Mouse (Mus musculus) heart, embryonic 16.5 days (tissue): ENCODE measurements around the gene Tmem201. TPM values are rescaled to one million over a fixed set of nuclear protein-coding genes. Genes with fewer than 3 reads are reported as not detected.
"Not testable (repeated sequence)": the region's sequence is repeated elsewhere in the genome, so short reads cannot be mapped to it uniquely, and the experiment has no call there.

Experiments
- ATAC-seq: fragments of 200-750 bp; cut with Nextera tagmentation; replicated peaks from 2 replicates; pipeline ENCODE4 v1.8.0; 2017; ENCODE audit warnings: moderate number of reproducible peaks; ENCODE audit not compliant: insufficient read depth, low FRiP score; ENCODE audit errors: extremely low read depth
- H3K27ac ChIP-seq: fragments of 300-500 bp; sonication (generic); 2 replicates; pipeline ENCODE4 v1.5.1; 2014; ENCODE audit warnings: mild to moderate bottlenecking, low read length, control low read depth, moderate library complexity
- H3K27me3 ChIP-seq: fragments of 300-500 bp; sonication (generic); 2 replicates; pipeline ENCODE4 v1.6.1; 2014; ENCODE audit warnings: low read length, mixed read lengths; ENCODE audit not compliant: control insufficient read depth, insufficient read depth
- H3K36me3 ChIP-seq: fragments of 300-500 bp; sonication (generic); 2 replicates; pipeline ENCODE4 v1.6.1; 2014; ENCODE audit not compliant: control insufficient read depth, insufficient read depth
- H3K4me1 ChIP-seq: fragments of 300-500 bp; sonication (generic); 2 replicates; pipeline ENCODE4 v1.6.1; 2014; ENCODE audit warnings: low read length, mixed read lengths; ENCODE audit not compliant: control insufficient read depth, insufficient read depth
- H3K4me2 ChIP-seq: fragments of 300-500 bp; sonication (generic); 2 replicates; pipeline ENCODE4 v1.6.1; 2014; ENCODE audit warnings: low read depth, mild to moderate bottlenecking, control low read depth, low read length
- H3K4me3 ChIP-seq: fragments of 300-500 bp; sonication (generic); 2 replicates; pipeline ENCODE4 v1.5.1; 2014; ENCODE audit warnings: mild to moderate bottlenecking, control low read depth, low read length
- H3K9ac ChIP-seq: fragments of 300-500 bp; sonication (generic); 2 replicates; pipeline ENCODE4 v1.6.1; 2014; ENCODE audit warnings: low read length, control low read depth
- H3K9me3 ChIP-seq: fragments of 300-500 bp; sonication (generic); replicated peaks from 2 replicates; pipeline ENCODE4 v1.6.1; 2016; ENCODE audit warnings: low read length; ENCODE audit not compliant: control insufficient read depth
- WGBS: fragments of 180-500 bp; shearing (Covaris S2); extraction: QIAGEN DNeasy Blood & Tissue Kit; methylation state at CpG from one replicate; pipeline ENCODE4 v1.1.7; 2014; 5-methylcytosine and 5-hydroxymethylcytosine counted together
- polyA plus RNA-seq: library from polyadenylated mRNA; unstranded; fragments of >200 nt; fragmentation: Nextera tagmentation; extraction: Ambion mirVana; gene quantifications from 2 replicates; pipeline ENCODE4 v1.2.1, GENCODE M21; 2015

The Tmem201 gene
- polyA plus RNA-seq, 1 experiment from 2014 or later = 46.4 TPM

- Histone ChIP-seq H3K9me3 (no peaks in the 10 kb centered on the region), H3K36me3 (no peaks in the 10 kb centered on the region), H3K9ac (no peak overlapping the region), H3K4me1 (no peaks in the 10 kb centered on the region), H3K27me3 (no peaks in the 10 kb centered on the region), H3K4me2 (no peak overlapping the region), H3K4me3 (no peak overlapping the region), H3K27ac (no peak overlapping the region)
- ATAC-seq = no peak
- 80% methylated on average over 3 of the region's 3 CpGs for WGBS
Measured at GRCm38 (mm10) chr4:149752836-149753235, 15.0 kb upstream of the Tmem201 start.

- Histone ChIP-seq H3K9me3 (no peaks in the 10 kb centered on the region), H3K4me1 (no peaks in the 10 kb centered on the region), H3K4me3 (no peak overlapping the region), H3K27me3 (no peaks in the 10 kb centered on the region), H3K27ac (no peak overlapping the region), H3K9ac (no peak overlapping the region), H3K4me2 (no peak overlapping the region), H3K36me3 (no peaks in the 10 kb centered on the region)
- 37% methylated on average over 17 of the region's 17 CpGs for WGBS
- ATAC-seq = no peak
Measured at GRCm38 (mm10) chr4:149752124-149752799, 14.4 kb upstream of the Tmem201 start.

DNA sequence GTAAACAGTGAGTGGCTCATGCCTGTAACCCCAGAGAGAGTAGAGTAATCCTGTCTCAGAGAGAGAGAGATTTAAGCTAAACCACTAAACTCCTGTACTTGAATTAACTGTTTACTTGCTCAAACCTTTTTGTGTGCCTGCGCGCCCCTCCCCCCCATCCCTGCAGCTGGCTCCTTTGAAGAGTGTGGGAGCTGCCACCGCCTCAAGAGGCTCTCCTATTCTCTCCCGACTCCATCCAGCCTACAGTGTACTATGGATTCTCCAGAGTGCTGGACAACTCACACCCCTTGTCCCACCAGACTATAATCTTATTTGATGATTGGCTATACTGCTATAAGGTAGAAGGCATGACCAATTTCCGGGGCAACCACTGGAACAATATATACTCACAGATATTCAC lies 12.8 kb upstream of the Tmem201 start:
- Histone ChIP-seq H3K36me3 (no peaks in the 10 kb centered on the region), H3K27ac (no peak overlapping the region), H3K9me3 (no peaks in the 10 kb centered on the region), H3K9ac (no peak overlapping the region), H3K4me3 (no peak overlapping the region), H3K27me3 (no peaks in the 10 kb centered on the region), H3K4me2 (no peak overlapping the region), H3K4me1 (no peaks in the 10 kb centered on the region)
- WGBS = 46% methylated on average over 5 of the region's 5 CpGs
- ATAC-seq = no peak

DNA sequence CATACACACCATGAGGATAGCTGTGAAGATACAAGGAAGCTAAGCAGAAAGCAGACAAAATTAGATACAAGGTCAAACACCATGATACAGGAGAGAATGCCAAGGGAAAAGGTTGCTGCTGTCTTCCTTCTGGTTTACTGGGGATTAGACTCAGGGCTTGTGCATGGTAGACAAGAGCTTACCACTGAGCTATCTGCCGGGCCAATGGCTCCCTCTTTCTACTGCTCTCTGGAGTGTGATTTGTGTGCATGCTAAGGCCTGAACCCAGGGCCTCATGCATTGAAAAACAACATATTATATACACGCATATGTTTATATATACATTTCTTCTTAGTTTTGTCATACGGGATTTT lies 11.8 kb upstream of the Tmem201 start:
- not testable (repeated sequence) for H3K9ac ChIP-seq, H3K4me3 ChIP-seq, H3K27ac ChIP-seq, ATAC-seq, H3K4me1 ChIP-seq, H3K27me3 ChIP-seq, H3K9me3 ChIP-seq, H3K4me2 ChIP-seq, H3K36me3 ChIP-seq
- 89% methylated on average over 3 of the region's 3 CpGs for WGBS

GRCm38 (mm10) chr4:149749003-149749662 lies 11.3 kb upstream of the Tmem201 start:
- Histone ChIP-seq H3K4me2 (no peak overlapping the region), H3K4me3 (no peak overlapping the region), H3K9me3 (no peaks in the 10 kb centered on the region), H3K9ac (no peak overlapping the region), H3K4me1 (no peaks in the 10 kb centered on the region), H3K27ac (no peak overlapping the region), H3K27me3 (no peaks in the 10 kb centered on the region), H3K36me3 (no peaks in the 10 kb centered on the region)
- no peak for ATAC-seq
- WGBS = 89% methylated on average over 18 of the region's 18 CpGs

GRCm38 (mm10) chr4:149744119-149744518 lies 6.3 kb upstream of the Tmem201 start:
- Histone ChIP-seq H3K9me3 (no peaks in the 10 kb centered on the region), H3K27ac (no peak overlapping the region), H3K4me1 (no peaks in the 10 kb centered on the region), H3K4me2 (no peak overlapping the region), H3K4me3 (no peak overlapping the region), H3K9ac (no peak overlapping the region), H3K27me3 (no peaks in the 10 kb centered on the region), H3K36me3 (no peaks in the 10 kb centered on the region)
- 73% methylated on average over 7 of the region's 7 CpGs for WGBS
- ATAC-seq = no peak

GRCm38 (mm10) chr4:149742011-149742530 lies 4.2 kb upstream of the Tmem201 start:
- H3K36me3 ChIP-seq = no peaks in the 10 kb centered on the region
- H3K9me3 ChIP-seq = no peaks in the 10 kb centered on the region
- no peak overlapping the region for H3K4me2 ChIP-seq
- no peaks in the 10 kb centered on the region for H3K27me3 ChIP-seq
- no peak overlapping the region for H3K27ac ChIP-seq
- no peak for ATAC-seq
- no peak overlapping the region for H3K9ac ChIP-seq
- no peak overlapping the region for H3K4me3 ChIP-seq
- 93% methylated on average over 14 of the region's 14 CpGs for WGBS
- H3K4me1 ChIP-seq = peaks cover under 1% of the 10 kb centered on the region; the same call in 1 of the 2 replicates

GRCm38 (mm10) chr4:149740301-149740700 lies 2.5 kb upstream of the Tmem201 start:
- Histone ChIP-seq H3K4me1 (peaks cover 18% of the 10 kb centered on the region), H3K9me3 (no peaks in the 10 kb centered on the region), H3K4me2 (no peak overlapping the region), H3K27ac (no peak overlapping the region), H3K36me3 (no peaks in the 10 kb centered on the region), H3K27me3 (no peaks in the 10 kb centered on the region), H3K4me3 (no peak overlapping the region), H3K9ac (no peak overlapping the region)
- no peak for ATAC-seq
- WGBS = 83% methylated on average over 7 of the region's 7 CpGs

- Histone ChIP-seq H3K36me3 (no peaks in the 10 kb centered on the region), H3K27ac (no peak overlapping the region), H3K9me3 (no peaks in the 10 kb centered on the region), H3K4me1 (peaks cover 26% of the 10 kb centered on the region), H3K27me3 (no peaks in the 10 kb centered on the region), H3K4me3 (no peak overlapping the region), H3K9ac (no peak overlapping the region), H3K4me2 (no peak overlapping the region)
- ATAC-seq = no peak
- WGBS = 58% methylated on average over 5 of the region's 5 CpGs
Measured at GRCm38 (mm10) chr4:149739478-149739877, 1.6 kb upstream of the Tmem201 start.
